Mouse (Mus musculus) ES-E14 (cell line): ENCODE measurements at regions not wholly inside any gene's neighbourhood (a gene's known extent, or its start where the extent isn't known, plus 50 kb on each side); places are given as distances from the start of the nearest gene placed in this dataset.

Experiments used
- DNase-seq: peaks from one replicate; pipeline ENCODE4 v3.0.0-alpha.2; 2013; ENCODE audit warnings: low read depth, low spot score
- H3K27ac ChIP-seq: 2 replicates; pipeline ENCODE4 v1.5.1; 2012; ENCODE audit warnings: low read depth, mild to moderate bottlenecking, low read length, moderate library complexity, mixed read lengths; ENCODE audit not compliant: poor library complexity, insufficient read depth, severe bottlenecking
- H3K36me3 ChIP-seq: 2 replicates; pipeline ENCODE4 v1.6.1; 2012; ENCODE audit warnings: mild to moderate bottlenecking, low read length, moderate library complexity, mixed read lengths; ENCODE audit not compliant: control insufficient read depth, poor library complexity, insufficient read depth, severe bottlenecking
- H3K4me1 ChIP-seq, 2 experiments: fragments of 150-350 bp in 1 of 2; sonication (generic) in 1 of 2; 2 replicates each; pipeline ENCODE4 v1.6.1; 2012; ENCODE audit warnings: low read length in 2 of 2, mild to moderate bottlenecking in 1 of 2, mixed read lengths in 1 of 2; ENCODE audit not compliant: control insufficient read depth in 2 of 2, insufficient read depth in 2 of 2, poor library complexity in 1 of 2
- H3K4me3 ChIP-seq, 2 experiments: fragments of 150-350 bp in 1 of 2; sonication (generic) in 1 of 2; 2 replicates each; pipeline ENCODE4 v1.5.1; 2012; ENCODE audit warnings: low read length in 2 of 2, low read depth in 1 of 2, mild to moderate bottlenecking in 1 of 2, mixed read lengths in 1 of 2; ENCODE audit not compliant: insufficient read depth in 1 of 2, poor library complexity in 1 of 2, severe bottlenecking in 1 of 2
- H3K9ac ChIP-seq: 2 replicates; pipeline ENCODE4 v1.6.1; 2012; ENCODE audit warnings: low read depth, mild to moderate bottlenecking, low read length, mixed read lengths; ENCODE audit not compliant: poor library complexity, insufficient read depth, severe bottlenecking
- H3K9me3 ChIP-seq: fragments of 150-350 bp; sonication (generic); 2 replicates; pipeline ENCODE4 v1.6.1; 2012; ENCODE audit warnings: low read depth, mild to moderate bottlenecking, low read length; ENCODE audit not compliant: control insufficient read depth, insufficient read depth
- CHD2 ChIP-seq: IDR thresholded peaks from 2 replicates; pipeline ENCODE4 v1.6.1; 2014; ENCODE audit warnings: mild to moderate bottlenecking, low read depth, low read length, inconsistent platforms
- HCFC1 ChIP-seq: IDR thresholded peaks from 2 replicates; pipeline ENCODE4 v1.6.1; 2012; ENCODE audit warnings: low read length, inconsistent platforms, borderline replicate concordance; ENCODE audit not compliant: insufficient read depth
- MAFK ChIP-seq: IDR thresholded peaks from 2 replicates; pipeline ENCODE4 v1.6.1; 2014; ENCODE audit warnings: mild to moderate bottlenecking, low read depth, low read length, inconsistent platforms; ENCODE audit not compliant: insufficient read depth
- ZC3H11A ChIP-seq: IDR thresholded peaks from 2 replicates; pipeline ENCODE4 v1.6.1; 2012; ENCODE audit warnings: low read depth, mild to moderate bottlenecking, inconsistent platforms, low read length, borderline replicate concordance
- ZNF384 ChIP-seq: IDR thresholded peaks from 2 replicates; pipeline ENCODE4 v1.6.1; 2012; ENCODE audit warnings: low read depth, low read length, inconsistent platforms
- in situ Hi-C, 2 experiments: fragments of 600-800 bp; cut with MboI; formaldehyde crosslinking; loops; one replicate each; pipeline ENCODE4 v1.15.1; 2025; ENCODE audit warnings: low sequenced_read_pairs in 2 of 2, inconsistent platforms in 1 of 2; ENCODE audit not compliant: unreplicated experiment in 2 of 2

DNA sequence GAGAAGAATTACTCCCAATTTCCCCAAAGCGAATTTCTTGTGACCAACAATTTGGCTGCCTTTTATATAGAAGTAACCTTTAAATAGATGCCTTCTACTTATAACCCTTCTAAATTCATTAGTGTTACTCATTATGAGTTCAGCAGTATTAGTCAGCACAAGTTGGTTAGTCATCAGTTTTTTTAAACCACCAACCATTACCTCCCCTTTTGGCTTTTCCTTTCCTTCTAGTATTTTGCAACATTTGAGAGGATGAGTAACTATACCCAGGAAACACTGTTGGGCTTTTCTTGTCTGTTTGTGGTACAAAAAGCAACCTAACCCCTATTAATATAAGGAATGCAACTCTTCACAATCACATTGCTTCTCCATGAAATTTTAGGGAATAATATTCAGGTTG is 278.6 kb downstream of the Tex13c3 start:
- H3K36me3 ChIP-seq, result no peaks in the 10 kb centered on the region
- in situ Hi-C loops, result no loop called here
- no peaks in the 10 kb centered on the region for H3K9me3 ChIP-seq

DNA sequence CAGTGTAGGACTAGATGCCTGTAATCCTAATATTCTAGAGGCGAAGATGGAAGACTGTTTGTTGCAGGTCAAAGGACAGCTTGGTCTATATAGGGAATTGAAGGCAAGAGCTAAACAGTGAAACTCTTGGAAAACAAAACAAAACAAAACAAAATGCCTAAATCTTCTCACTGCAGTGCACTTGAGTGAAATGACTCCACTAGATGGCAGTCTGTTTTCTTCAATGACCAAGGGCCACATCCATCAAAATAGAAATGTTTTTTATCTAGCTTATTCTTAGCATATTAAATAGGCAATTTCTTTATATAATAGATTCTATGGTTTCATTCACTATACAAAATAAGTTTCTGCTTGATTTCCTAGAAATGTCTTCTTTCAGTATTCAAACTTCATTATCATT is 279.7 kb downstream of the Tex13c3 start:
- no peak overlapping the region for H3K4me3 ChIP-seq
- DNase-seq, result no peak
- TF ChIP-seq ZNF384 (no peak), HCFC1 (no peak), ZC3H11A (no peak)
- in situ Hi-C loops, result no loop called here
- no peak overlapping the region for H3K27ac ChIP-seq
- no peaks in the 10 kb centered on the region for H3K36me3 ChIP-seq
- H3K9me3 ChIP-seq, result no peaks in the 10 kb centered on the region
- no peaks in the 10 kb centered on the region for H3K4me1 ChIP-seq
- H3K9ac ChIP-seq, result no peak overlapping the region

More for the DNA sequence above, 278.6 kb downstream of the Tex13c3 start:
- Histone ChIP-seq H3K27ac (no peak overlapping the region), H3K4me3 (no peak overlapping the region), H3K9ac (no peak overlapping the region), H3K4me1 (no peaks in the 10 kb centered on the region)
- no peak for TF ChIP-seq CHD2
- TF ChIP-seq HCFC1, result no peak
- no peak for TF ChIP-seq ZNF384
- DNase-seq, result no peak

DNA sequence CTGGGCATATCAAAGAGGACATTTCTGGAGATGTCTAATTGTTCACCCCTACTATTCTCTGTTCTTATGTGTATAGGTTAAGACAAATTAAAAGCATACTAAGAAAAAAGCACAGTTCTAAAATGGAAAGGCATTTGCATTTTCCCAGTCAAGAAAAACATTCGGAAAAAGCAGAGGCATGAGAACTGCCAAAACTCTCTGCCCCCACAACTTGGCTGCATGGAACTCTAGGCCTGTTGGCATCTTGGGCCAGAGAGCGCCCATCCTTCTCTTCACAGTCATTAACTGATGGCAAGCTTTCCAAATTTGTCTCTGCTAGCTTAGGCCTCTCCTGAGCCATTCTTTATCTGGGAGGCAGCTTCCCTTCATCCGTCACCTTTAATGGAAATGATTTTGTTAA is 281.6 kb downstream of the Tex13c3 start:
- TF ChIP-seq HCFC1 (no peak), ZNF384 (no peak), MAFK (no peak), CHD2 (no peak), ZC3H11A (no peak)
- Histone ChIP-seq H3K36me3 (no peaks in the 10 kb centered on the region), H3K9ac (no peak overlapping the region), H3K4me3 (no peak overlapping the region), H3K4me1 (no peaks in the 10 kb centered on the region), H3K27ac (no peak overlapping the region), H3K9me3 (no peaks in the 10 kb centered on the region)
- in situ Hi-C loops, result no loop called here
- no peak for DNase-seq

GRCm38 (mm10) chrX:19168983-19169382 is 312.1 kb downstream of the Tex13c3 start:
- Histone ChIP-seq H3K4me1 (no peaks in the 10 kb centered on the region), H3K9me3 (no peaks in the 10 kb centered on the region), H3K27ac (no peak overlapping the region), H3K36me3 (no peaks in the 10 kb centered on the region; the same call in 1 of the 2 replicates), H3K4me3 (no peak overlapping the region), H3K9ac (no peak overlapping the region)
- DNase-seq, result no peak
- no peak for TF ChIP-seq MAFK
- no peak for TF ChIP-seq HCFC1
- no peak for TF ChIP-seq ZC3H11A
- TF ChIP-seq CHD2, result no peak
- no peak for TF ChIP-seq ZNF384
- in situ Hi-C loops, result no loop called here

GRCm38 (mm10) chrX:19168546-19168945 is 312.6 kb downstream of the Tex13c3 start:
- no peak overlapping the region for H3K4me3 ChIP-seq
- TF ChIP-seq ZNF384 (no peak), ZC3H11A (no peak), CHD2 (no peak), MAFK (no peak), HCFC1 (no peak)
- no peaks in the 10 kb centered on the region for H3K4me1 ChIP-seq
- no peak overlapping the region for H3K9ac ChIP-seq
- H3K27ac ChIP-seq, result no peak overlapping the region
- H3K36me3 ChIP-seq, result no peaks in the 10 kb centered on the region; the same call in 1 of the 2 replicates
- in situ Hi-C loops, result no loop called here
- no peaks in the 10 kb centered on the region for H3K9me3 ChIP-seq
- no peak for DNase-seq
